Mouse (Mus musculus) intestine, embryonic 15.5 days (tissue): ENCODE results near the gene Ankrd33b. TPM values are rescaled to one million over a fixed set of nuclear protein-coding genes. Genes with fewer than 3 reads are reported as not detected.

ENCODE experiments used
- ATAC-seq: fragments of 200-750 bp; cut with Nextera tagmentation; 2 replicates; pipeline ENCODE4 v1.8.0; 2017; ENCODE audit warnings: moderate TSS enrichment, moderate library complexity
- H3K27ac ChIP-seq: fragments of 300-500 bp; sonication (generic); 2 replicates; pipeline ENCODE4 v1.5.1; 2015; ENCODE audit warnings: mild to moderate bottlenecking, inconsistent platforms
- H3K27me3 ChIP-seq: fragments of 300-500 bp; sonication (generic); replicated peaks from 2 replicates; pipeline ENCODE4 v1.6.1; 2015; ENCODE audit warnings: inconsistent platforms
- H3K36me3 ChIP-seq: fragments of 300-500 bp; sonication (generic); 2 replicates; pipeline ENCODE4 v1.6.1; 2015; ENCODE audit warnings: inconsistent platforms
- H3K4me1 ChIP-seq: fragments of 300-500 bp; sonication (generic); replicated peaks from 2 replicates; pipeline ENCODE4 v1.6.1; 2015; ENCODE audit warnings: inconsistent platforms
- H3K4me2 ChIP-seq: fragments of 300-500 bp; sonication (generic); replicated peaks from 2 replicates; pipeline ENCODE4 v1.6.1; 2015; ENCODE audit warnings: mild to moderate bottlenecking, inconsistent platforms
- H3K4me3 ChIP-seq: fragments of 300-500 bp; sonication (generic); replicated peaks from 2 replicates; pipeline ENCODE4 v1.5.1; 2015; ENCODE audit warnings: inconsistent platforms
- H3K9ac ChIP-seq: fragments of 300-500 bp; sonication (generic); 2 replicates; pipeline ENCODE4 v1.6.1; 2015; ENCODE audit warnings: inconsistent platforms
- H3K9me3 ChIP-seq: fragments of 300-500 bp; sonication (generic); 2 replicates; pipeline ENCODE4 v1.6.1; 2016; ENCODE audit warnings: inconsistent platforms
- WGBS: fragments of 180-500 bp; shearing (Covaris S2); methylation state at CpG from one replicate; pipeline ENCODE4 v1.1.7; 2015; 5-methylcytosine and 5-hydroxymethylcytosine counted together
- polyA plus RNA-seq: library from polyadenylated mRNA; unstranded; fragments of >200 nt; fragmentation: Nextera tagmentation; extraction: Ambion mirVana; gene quantifications from 2 replicates; pipeline ENCODE4 v1.2.1, GENCODE M21; 2015

Gene Ankrd33b
- polyA plus RNA-seq, 1 experiment from 2014 or later, result 0.34 TPM

- peak overlapping the region; percentile 62 for H3K4me3 ChIP-seq
- no peaks in the 10 kb centered on the region for H3K36me3 ChIP-seq
- no peak overlapping the region for H3K27ac ChIP-seq
- peaks cover 21% of the 10 kb centered on the region for H3K4me1 ChIP-seq
- H3K9ac ChIP-seq, result peak overlapping the region; percentile 14; the same call in 1 of the 2 replicates
- ATAC-seq, result 0 out of 2 replicates have a peak, but pooled peaks have one; percentile 17
- H3K9me3 ChIP-seq, result no peaks in the 10 kb centered on the region
- WGBS, result 4% methylated on average over 37 of the region's 37 CpGs
- peak overlapping the region; percentile 100 for H3K4me2 ChIP-seq
- peaks cover 47% of the 10 kb centered on the region for H3K27me3 ChIP-seq
Measured at GRCm38 (mm10) chr15:31365720-31366591, 1.6 kb downstream of the Ankrd33b start.

- peak overlapping the region; percentile 62 for H3K4me3 ChIP-seq
- H3K9ac ChIP-seq, result no peak overlapping the region
- WGBS, result 34% methylated on average over 11 of the region's 11 CpGs
- H3K36me3 ChIP-seq, result no peaks in the 10 kb centered on the region
- no peak overlapping the region for H3K27ac ChIP-seq
- H3K4me2 ChIP-seq, result peak overlapping the region; percentile 100
- no peaks in the 10 kb centered on the region for H3K9me3 ChIP-seq
- peaks cover 21% of the 10 kb centered on the region for H3K4me1 ChIP-seq
- no peak for ATAC-seq
- H3K27me3 ChIP-seq, result peaks cover 47% of the 10 kb centered on the region
Measured at GRCm38 (mm10) chr15:31365041-31365719, 2.3 kb downstream of the Ankrd33b start.

GRCm38 (mm10) chr15:31364396-31364795 lies 3.1 kb downstream of the Ankrd33b start:
- 65% methylated on average over 6 of the region's 6 CpGs for WGBS

GRCm38 (mm10) chr15:31363981-31364361 lies 3.6 kb downstream of the Ankrd33b start:
- Histone ChIP-seq H3K4me3 (no peak overlapping the region), H3K9ac (no peak overlapping the region), H3K36me3 (no peaks in the 10 kb centered on the region), H3K27me3 (peaks cover 39% of the 10 kb centered on the region), H3K9me3 (no peaks in the 10 kb centered on the region), H3K4me1 (peaks cover 21% of the 10 kb centered on the region), H3K27ac (no peak overlapping the region), H3K4me2 (no peak overlapping the region)
- WGBS, result 80% methylated on average over 8 of the region's 8 CpGs
- no peak for ATAC-seq

More at GRCm38 (mm10) chr15:31364396-31364795, 3.1 kb downstream of the Ankrd33b start:
- H3K4me3 ChIP-seq, result no peak overlapping the region
- H3K9ac ChIP-seq, result no peak overlapping the region
- no peak overlapping the region for H3K27ac ChIP-seq
- no peak overlapping the region for H3K4me2 ChIP-seq
- peaks cover 43% of the 10 kb centered on the region for H3K27me3 ChIP-seq
- ATAC-seq, result no peak
- no peaks in the 10 kb centered on the region for H3K36me3 ChIP-seq
- H3K9me3 ChIP-seq, result no peaks in the 10 kb centered on the region
- H3K4me1 ChIP-seq, result peaks cover 21% of the 10 kb centered on the region

GRCm38 (mm10) chr15:31363241-31363980 lies 4.1 kb downstream of the Ankrd33b start:
- Histone ChIP-seq H3K4me2 (no peak overlapping the region), H3K4me1 (peaks cover 21% of the 10 kb centered on the region), H3K9me3 (no peaks in the 10 kb centered on the region), H3K9ac (no peak overlapping the region), H3K27ac (no peak overlapping the region), H3K36me3 (no peaks in the 10 kb centered on the region), H3K4me3 (no peak overlapping the region), H3K27me3 (peaks cover 34% of the 10 kb centered on the region)
- 88% methylated on average over 13 of the region's 13 CpGs for WGBS
- no peak for ATAC-seq

- H3K27me3 ChIP-seq, result peaks cover 15% of the 10 kb centered on the region
- no peak overlapping the region for H3K4me2 ChIP-seq
- no peak overlapping the region for H3K9ac ChIP-seq
- no peaks in the 10 kb centered on the region for H3K9me3 ChIP-seq
- no peak overlapping the region for H3K4me3 ChIP-seq
- peaks cover 7% of the 10 kb centered on the region for H3K4me1 ChIP-seq
- 88% methylated on average over 9 of the region's 9 CpGs for WGBS
- H3K36me3 ChIP-seq, result no peaks in the 10 kb centered on the region
- no peak for ATAC-seq
- no peak overlapping the region for H3K27ac ChIP-seq
Measured at GRCm38 (mm10) chr15:31361259-31361853, 6.2 kb downstream of the Ankrd33b start.

- H3K4me1 ChIP-seq, result peaks cover under 1% of the 10 kb centered on the region; the same call in 1 of the 2 replicates
- no peak for ATAC-seq
- H3K9me3 ChIP-seq, result no peaks in the 10 kb centered on the region
- H3K4me2 ChIP-seq, result no peak overlapping the region
- peaks cover 9% of the 10 kb centered on the region for H3K27me3 ChIP-seq
- no peaks in the 10 kb centered on the region for H3K36me3 ChIP-seq
- H3K27ac ChIP-seq, result no peak overlapping the region
- 79% methylated on average over 6 of the region's 6 CpGs for WGBS
- no peak overlapping the region for H3K9ac ChIP-seq
- no peak overlapping the region for H3K4me3 ChIP-seq
Measured at GRCm38 (mm10) chr15:31360593-31360992, 6.9 kb downstream of the Ankrd33b start.

GRCm38 (mm10) chr15:31359805-31360204 lies 7.7 kb downstream of the Ankrd33b start:
- no peak overlapping the region for H3K9ac ChIP-seq
- 85% methylated on average over 6 of the region's 6 CpGs for whole genome bisulfite sequencing
- H3K36me3 ChIP-seq, result no peaks in the 10 kb centered on the region
- no peaks in the 10 kb centered on the region for H3K9me3 ChIP-seq
- H3K4me1 ChIP-seq, result no peaks in the 10 kb centered on the region
- H3K27ac ChIP-seq, result no peak overlapping the region
- H3K4me3 ChIP-seq, result no peak overlapping the region
- peaks cover under 1% of the 10 kb centered on the region; the same call in 1 of the 2 replicates for H3K27me3 ChIP-seq
- H3K4me2 ChIP-seq, result no peak overlapping the region
- ATAC-seq, result no peak

- no peaks in the 10 kb centered on the region for H3K4me1 ChIP-seq
- ATAC-seq, result no peak
- WGBS, result 79% methylated on average over 13 of the region's 13 CpGs
Measured at GRCm38 (mm10) chr15:31352494-31353279, 14.8 kb downstream of the Ankrd33b start.

GRCm38 (mm10) chr15:31349810-31350341 lies 17.6 kb downstream of the Ankrd33b start:
- Histone ChIP-seq H3K4me2 (no peak overlapping the region), H3K9me3 (no peaks in the 10 kb centered on the region), H3K4me1 (no peaks in the 10 kb centered on the region), H3K27me3 (no peaks in the 10 kb centered on the region), H3K36me3 (no peaks in the 10 kb centered on the region), H3K27ac (no peak overlapping the region), H3K9ac (no peak overlapping the region), H3K4me3 (no peak overlapping the region)
- ATAC-seq, result no peak
- whole genome bisulfite sequencing, result 68% methylated on average over 7 of the region's 7 CpGs

More at GRCm38 (mm10) chr15:31352494-31353279, 14.8 kb downstream of the Ankrd33b start:
- Histone ChIP-seq H3K36me3 (no peaks in the 10 kb centered on the region), H3K4me3 (no peak overlapping the region), H3K9me3 (no peaks in the 10 kb centered on the region), H3K4me2 (no peak overlapping the region), H3K9ac (no peak overlapping the region), H3K27me3 (no peaks in the 10 kb centered on the region), H3K27ac (no peak overlapping the region)

- WGBS, result 79% methylated on average over 5 of the region's 5 CpGs
- Histone ChIP-seq H3K4me3 (no peak overlapping the region), H3K9ac (no peak overlapping the region), H3K9me3 (no peaks in the 10 kb centered on the region), H3K27me3 (no peaks in the 10 kb centered on the region), H3K4me2 (no peak overlapping the region), H3K36me3 (no peaks in the 10 kb centered on the region), H3K27ac (no peak overlapping the region), H3K4me1 (no peaks in the 10 kb centered on the region)
- ATAC-seq, result no peak
Measured at GRCm38 (mm10) chr15:31349046-31349445, 18.5 kb downstream of the Ankrd33b start.
